Mouse (Mus musculus): Measurements from ENCODE around the gene Tssk6. TPM values are rescaled to one million over a fixed set of nuclear protein-coding genes. Genes with fewer than 3 reads are reported as not detected.
A peak's percentile ranks its signal among the peaks of the same experiment; 100 is the strongest.

The Tssk6 gene
- polyA plus RNA-seq, 1 experiment, result 1.3 TPM

DNA sequence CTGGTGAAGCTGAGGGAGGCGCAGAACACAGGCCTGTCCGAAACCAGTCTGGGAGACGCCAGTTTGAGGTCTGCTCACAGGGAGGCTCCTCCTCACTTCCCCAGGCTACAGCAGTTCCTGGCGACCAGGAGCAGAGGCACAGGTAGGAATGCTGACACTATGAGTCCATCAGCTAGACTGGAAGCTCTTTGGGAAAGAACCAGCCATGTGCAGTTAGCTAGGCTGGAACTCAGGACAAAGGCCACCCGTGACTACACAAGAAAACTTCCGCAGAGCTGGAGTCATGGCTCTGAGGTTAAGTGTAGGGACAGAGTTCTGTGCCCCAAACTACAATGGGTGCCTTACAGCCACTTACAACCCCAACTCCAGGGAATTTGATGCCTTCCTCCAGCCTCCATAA lies 4.1 kb upstream of the Tssk6 start:
- no peaks in the 10 kb centered on the region for H3K27me3 ChIP-seq (replicated peaks)
- TF ChIP-seq FLI1 (IDR thresholded peaks at IDR 0.05; ENCODE audit: low read length) (no peak), GATA1 (IDR thresholded peaks at IDR 0.05; ENCODE audit: borderline replicate concordance, low read length) (no peak)
- H3K36me3 ChIP-seq (replicated peaks; ENCODE audit: low read length), result peaks cover 66% of the 10 kb centered on the region
- no peaks in the 10 kb centered on the region for H3K9me3 ChIP-seq
- H3K4me1 ChIP-seq, result peaks cover 79% of the 10 kb centered on the region
- H3K4me3 ChIP-seq (replicated peaks), result peak overlapping the region; percentile 35

DNA sequence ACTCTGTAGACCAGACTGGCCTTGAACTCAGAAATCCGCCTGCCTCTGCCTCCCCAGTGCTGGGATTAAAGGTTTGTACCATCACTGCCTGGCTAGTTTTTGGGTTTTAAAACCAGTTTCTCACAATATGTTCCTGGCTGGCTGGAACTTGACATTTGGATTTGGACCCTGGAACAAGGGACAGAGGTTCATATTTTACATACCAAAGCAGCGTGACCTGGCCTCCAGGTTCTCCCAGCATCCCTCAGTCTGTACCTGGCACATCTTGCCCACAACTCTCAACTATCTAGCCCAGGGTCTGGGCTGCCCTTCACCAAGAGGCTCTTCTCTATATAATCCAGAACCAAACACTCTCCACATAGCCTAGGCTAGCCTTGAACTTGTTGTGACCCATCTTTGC lies 2.1 kb upstream of the Tssk6 start:
- TF ChIP-seq GATA1 (IDR thresholded peaks at IDR 0.05; ENCODE audit: borderline replicate concordance, low read length) (no peak), FLI1 (IDR thresholded peaks at IDR 0.05; ENCODE audit: low read length) (no peak)
- Histone ChIP-seq H3K27me3 (replicated peaks) (no peaks in the 10 kb centered on the region), H3K4me3 (replicated peaks) (peak overlapping the region; percentile 16), H3K4me1 (peaks cover 83% of the 10 kb centered on the region), H3K36me3 (replicated peaks; ENCODE audit: low read length) (peaks cover 46% of the 10 kb centered on the region), H3K9me3 (no peaks in the 10 kb centered on the region)

DNA sequence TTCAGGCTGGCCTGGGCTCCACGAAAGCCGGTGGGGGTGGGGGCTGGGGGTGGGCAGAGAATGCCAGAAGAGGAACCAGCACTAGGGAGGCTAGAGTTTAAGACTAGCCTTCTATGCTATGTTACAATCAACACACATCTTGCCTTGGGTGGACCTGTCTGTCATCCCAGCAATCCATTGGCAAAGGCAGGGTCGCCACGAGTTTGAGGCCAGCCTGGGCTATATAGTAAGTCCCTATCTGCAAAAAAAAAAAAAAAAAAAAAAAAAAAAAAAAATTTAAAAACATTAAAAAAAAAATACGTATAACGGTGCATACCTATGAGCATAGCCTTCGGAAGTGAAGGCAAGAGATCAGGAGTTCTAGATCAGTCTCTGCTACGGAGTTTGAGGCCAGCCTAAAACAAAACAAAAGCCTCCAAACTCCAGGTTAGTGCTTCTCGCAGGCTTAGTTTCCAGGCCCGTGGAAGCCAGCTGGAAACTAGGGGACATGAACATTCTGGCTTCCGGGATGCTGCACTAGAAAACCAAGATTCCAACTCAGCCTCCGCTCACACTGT lies 1.0 kb upstream of the Tssk6 start:
- Histone ChIP-seq H3K27me3 (replicated peaks) (no peaks in the 10 kb centered on the region), H3K4me1 (peaks cover 75% of the 10 kb centered on the region), H3K9me3 (no peaks in the 10 kb centered on the region), H3K36me3 (replicated peaks; ENCODE audit: low read length) (peaks cover 35% of the 10 kb centered on the region), H3K4me3 (replicated peaks) (peak overlapping the region; percentile 99)
- no peak for TF ChIP-seq FLI1 (IDR thresholded peaks at IDR 0.05; ENCODE audit: low read length)
- no peak for TF ChIP-seq GATA1 (IDR thresholded peaks at IDR 0.05; ENCODE audit: borderline replicate concordance, low read length)

DNA sequence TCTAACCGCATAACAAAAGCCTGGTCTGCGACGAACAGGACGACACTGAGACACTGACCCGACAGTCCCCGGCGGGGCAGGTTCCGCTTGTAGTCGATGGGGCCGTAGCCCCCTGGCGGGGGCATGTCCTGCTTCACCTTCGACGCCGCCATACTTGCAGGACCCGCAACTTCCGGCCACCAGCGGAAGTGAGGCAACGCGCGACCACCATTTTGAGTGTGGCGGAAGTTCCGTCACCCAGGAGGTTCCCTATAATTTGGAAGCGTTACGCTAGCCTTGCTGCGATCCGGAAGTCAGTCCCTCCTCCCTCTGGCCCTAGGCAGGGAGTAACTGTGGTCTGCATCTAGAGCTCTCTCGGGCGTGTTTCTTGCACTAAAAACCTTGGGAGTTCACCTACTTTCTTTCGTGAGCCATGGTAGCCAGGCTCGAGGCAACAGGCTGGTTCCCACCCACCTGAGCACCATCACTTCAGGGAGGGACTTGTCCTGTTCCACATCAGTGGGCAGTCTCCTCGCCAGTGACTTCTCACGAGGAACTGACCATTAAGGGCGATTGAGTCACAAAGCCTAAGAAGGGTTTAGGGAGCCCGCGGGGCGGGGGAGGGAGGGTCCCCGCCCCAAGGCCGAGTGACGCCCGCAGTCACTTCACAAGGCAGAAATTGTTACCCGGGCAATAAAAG lies 361 bp upstream of the Tssk6 start:
- TF ChIP-seq FLI1 (IDR thresholded peaks at IDR 0.05; ENCODE audit: low read length), result peak; percentile 98
- TF ChIP-seq GATA1 (IDR thresholded peaks at IDR 0.05; ENCODE audit: borderline replicate concordance, low read length), result no peak
- no peaks in the 10 kb centered on the region for H3K27me3 ChIP-seq (replicated peaks)
- no peaks in the 10 kb centered on the region for H3K9me3 ChIP-seq
- H3K4me1 ChIP-seq, result peaks cover 74% of the 10 kb centered on the region
- peak overlapping the region; percentile 99 for H3K4me3 ChIP-seq (replicated peaks)
- peaks cover 33% of the 10 kb centered on the region for H3K36me3 ChIP-seq (replicated peaks; ENCODE audit: low read length)

DNA sequence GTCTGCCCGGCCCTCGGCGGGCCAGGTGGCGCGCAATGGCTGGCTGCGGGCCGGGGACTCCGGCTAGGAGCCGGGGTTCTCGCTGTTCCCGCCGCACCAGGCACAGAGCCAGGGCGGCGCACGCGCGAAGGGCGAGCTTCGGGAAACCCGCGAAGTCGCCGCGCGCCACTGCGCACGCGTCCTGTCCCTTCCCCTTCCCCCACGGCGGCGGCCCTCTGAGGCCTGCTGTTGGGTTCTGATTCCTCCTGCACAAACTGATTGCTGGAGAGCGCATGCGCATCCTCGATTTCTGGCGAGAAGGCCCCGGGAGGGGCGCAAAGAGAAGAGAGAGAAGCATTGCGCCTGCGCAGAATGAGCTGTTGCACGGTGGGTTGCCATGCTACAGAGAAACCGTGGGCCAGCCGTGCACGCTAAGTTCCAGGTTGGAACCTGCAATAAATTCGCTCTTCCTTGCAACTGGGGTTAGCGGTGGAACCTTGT lies 1.1 kb downstream of the Tssk6 start:
- Histone ChIP-seq H3K4me1 (peaks cover 67% of the 10 kb centered on the region), H3K36me3 (replicated peaks; ENCODE audit: low read length) (peaks cover 29% of the 10 kb centered on the region), H3K4me3 (replicated peaks) (peak overlapping the region; percentile 99), H3K27me3 (replicated peaks) (no peaks in the 10 kb centered on the region), H3K9me3 (no peaks in the 10 kb centered on the region)
- TF ChIP-seq FLI1 (IDR thresholded peaks at IDR 0.05; ENCODE audit: low read length), result no peak; the same call in 1 of the 2 replicates
- TF ChIP-seq GATA1 (IDR thresholded peaks at IDR 0.05; ENCODE audit: borderline replicate concordance, low read length), result no peak

DNA sequence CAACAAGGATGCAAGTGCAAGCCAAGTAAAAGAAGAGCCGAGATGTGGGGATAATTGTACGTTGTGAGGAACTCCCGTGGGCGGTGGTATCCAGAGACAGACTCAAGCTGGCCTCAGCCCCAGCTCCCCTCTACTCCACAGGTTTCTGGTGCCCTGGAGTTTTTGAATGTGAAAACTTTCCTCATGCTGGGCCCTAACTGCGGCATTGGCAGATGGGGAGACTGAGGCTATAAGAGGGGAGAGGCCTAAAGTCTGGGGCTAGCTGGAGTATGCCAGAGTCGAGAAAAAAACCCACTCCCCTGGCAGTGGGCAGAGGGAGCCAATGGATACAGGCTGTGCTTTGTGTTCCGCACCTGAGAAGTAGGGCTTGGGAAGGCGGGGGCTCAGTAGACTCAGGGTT lies 2.1 kb downstream of the Tssk6 start:
- TF ChIP-seq GATA1 (IDR thresholded peaks at IDR 0.05; ENCODE audit: borderline replicate concordance, low read length), result no peak
- no peak for TF ChIP-seq FLI1 (IDR thresholded peaks at IDR 0.05; ENCODE audit: low read length)
- Histone ChIP-seq H3K36me3 (replicated peaks; ENCODE audit: low read length) (peaks cover 32% of the 10 kb centered on the region), H3K4me3 (replicated peaks) (no peak overlapping the region), H3K27me3 (replicated peaks) (no peaks in the 10 kb centered on the region), H3K9me3 (no peaks in the 10 kb centered on the region), H3K4me1 (peaks cover 67% of the 10 kb centered on the region)

DNA sequence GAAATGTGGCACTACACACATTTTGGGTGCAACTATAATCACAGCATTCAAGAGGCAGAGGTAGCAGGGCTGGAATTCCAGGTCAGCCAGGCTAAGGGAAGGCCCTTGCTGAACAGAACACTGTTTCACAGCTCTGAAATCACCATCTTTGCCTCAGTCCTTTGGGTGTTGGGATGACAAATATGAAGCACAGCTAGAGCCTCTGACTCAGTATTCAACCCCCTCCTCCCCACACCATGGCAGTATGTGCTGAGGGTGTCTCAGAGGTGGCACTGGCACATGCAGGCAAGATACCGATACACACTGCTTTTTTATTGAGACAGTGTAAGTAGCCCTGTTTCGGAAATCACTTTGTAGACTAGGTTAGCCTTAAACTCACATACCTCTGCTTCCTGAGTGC lies 4.3 kb downstream of the Tssk6 start:
- Histone ChIP-seq H3K27me3 (replicated peaks) (no peaks in the 10 kb centered on the region), H3K4me3 (replicated peaks) (no peak overlapping the region), H3K9me3 (no peaks in the 10 kb centered on the region), H3K4me1 (peaks cover 60% of the 10 kb centered on the region), H3K36me3 (replicated peaks; ENCODE audit: low read length) (peaks cover 47% of the 10 kb centered on the region)
- TF ChIP-seq GATA1 (IDR thresholded peaks at IDR 0.05; ENCODE audit: borderline replicate concordance, low read length) (no peak), FLI1 (IDR thresholded peaks at IDR 0.05; ENCODE audit: low read length) (no peak)

DNA sequence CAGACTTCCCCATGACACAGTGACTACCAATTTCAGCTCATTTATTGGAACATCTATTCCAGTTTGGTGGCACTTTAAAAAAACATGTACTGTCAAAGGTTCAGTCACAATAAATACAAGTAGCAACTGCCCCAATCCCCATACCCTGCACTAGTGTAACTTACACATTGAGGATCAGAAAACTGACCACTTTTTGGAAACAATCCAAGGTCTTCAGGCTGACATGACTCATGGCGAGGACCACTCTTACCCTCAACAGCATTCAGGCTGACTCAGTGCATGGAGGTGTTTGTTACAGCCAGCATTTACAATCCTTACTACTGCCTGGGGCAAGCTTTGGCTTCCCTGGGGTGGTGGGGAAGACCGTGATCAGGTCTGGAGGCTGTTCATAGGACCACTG lies 5.1 kb downstream of the Tssk6 start:
- H3K9me3 ChIP-seq, result no peaks in the 10 kb centered on the region
- no peaks in the 10 kb centered on the region for H3K27me3 ChIP-seq (replicated peaks)
- H3K4me1 ChIP-seq, result peaks cover 59% of the 10 kb centered on the region
- H3K36me3 ChIP-seq (replicated peaks; ENCODE audit: low read length), result peaks cover 55% of the 10 kb centered on the region
- TF ChIP-seq GATA1 (IDR thresholded peaks at IDR 0.05; ENCODE audit: borderline replicate concordance, low read length) (no peak), FLI1 (IDR thresholded peaks at IDR 0.05; ENCODE audit: low read length) (no peak)
- no peak overlapping the region for H3K4me3 ChIP-seq (replicated peaks)

DNA sequence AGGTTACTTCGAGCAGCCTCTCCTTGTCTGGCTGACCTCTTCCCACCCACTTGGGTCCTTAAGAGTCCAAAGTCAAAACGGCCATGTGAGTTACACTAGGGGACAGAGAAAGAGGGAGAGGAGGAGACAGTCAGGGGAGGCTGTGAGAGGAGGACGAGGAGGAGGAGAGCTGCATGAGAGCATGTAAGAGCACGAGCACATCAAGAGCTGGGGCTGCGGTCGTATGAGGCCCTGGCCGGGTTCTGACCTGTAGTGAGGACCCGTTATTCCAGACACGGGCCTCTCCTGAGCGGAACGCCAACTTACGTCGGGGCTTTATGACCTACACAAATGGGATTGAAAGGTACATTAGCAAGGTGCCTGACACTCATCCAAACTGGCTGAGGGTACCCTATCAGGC lies 9.9 kb downstream of the Tssk6 start:
- H3K27me3 ChIP-seq (replicated peaks), result no peaks in the 10 kb centered on the region
- H3K9me3 ChIP-seq, result no peaks in the 10 kb centered on the region
- H3K4me1 ChIP-seq, result peaks cover 50% of the 10 kb centered on the region
- peaks cover 99% of the 10 kb centered on the region for H3K36me3 ChIP-seq (replicated peaks; ENCODE audit: low read length)
- TF ChIP-seq FLI1 (IDR thresholded peaks at IDR 0.05; ENCODE audit: low read length), result no peak
- no peak for TF ChIP-seq GATA1 (IDR thresholded peaks at IDR 0.05; ENCODE audit: borderline replicate concordance, low read length)
- no peak overlapping the region for H3K4me3 ChIP-seq (replicated peaks)

DNA sequence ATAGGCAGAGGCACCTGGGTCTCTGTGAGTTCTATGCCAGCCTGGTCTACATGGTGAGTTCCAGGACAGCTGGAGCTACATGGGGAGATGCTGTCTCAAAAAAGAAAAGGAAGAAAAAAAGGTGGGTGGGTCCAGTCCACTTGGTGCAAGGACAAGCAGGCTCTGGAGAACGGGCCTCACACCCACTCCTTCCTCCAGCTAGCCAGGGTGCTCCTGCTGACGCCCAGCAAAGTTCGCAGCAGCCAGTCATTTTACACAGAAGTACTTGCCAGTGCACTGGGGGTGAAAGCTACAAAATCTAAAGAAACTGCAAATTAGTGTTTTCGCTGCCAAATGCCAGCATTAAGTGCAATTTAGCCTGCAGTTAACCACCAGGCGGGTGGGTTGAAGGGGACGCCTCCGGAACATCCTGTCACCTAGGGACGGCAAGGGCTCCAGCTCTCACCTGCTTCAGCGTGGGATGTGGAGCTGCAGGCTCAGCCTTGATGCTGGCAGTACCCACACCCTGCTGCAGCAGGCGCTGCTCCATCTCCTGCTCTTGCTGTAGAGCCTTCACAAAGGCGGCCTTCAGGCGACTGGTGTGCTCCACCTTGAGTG lies 10.6 kb downstream of the Tssk6 start:
- TF ChIP-seq GATA1 (IDR thresholded peaks at IDR 0.05; ENCODE audit: borderline replicate concordance, low read length), result no peak
- TF ChIP-seq FLI1 (IDR thresholded peaks at IDR 0.05; ENCODE audit: low read length), result no peak
- H3K4me1 ChIP-seq, result peaks cover 53% of the 10 kb centered on the region
- H3K27me3 ChIP-seq (replicated peaks), result no peaks in the 10 kb centered on the region
- no peak overlapping the region for H3K4me3 ChIP-seq (replicated peaks)
- H3K36me3 ChIP-seq (replicated peaks; ENCODE audit: low read length), result peaks cover 100% of the 10 kb centered on the region
- no peaks in the 10 kb centered on the region for H3K9me3 ChIP-seq

Measured in megakaryocyte, embryonic 14.5 days (primary cell).